Mouse (Mus musculus): Measurements from ENCODE around the gene Mtmr11. TPM values are rescaled to one million over a fixed set of nuclear protein-coding genes. Genes with fewer than 3 reads are reported as not detected.

Gene Mtmr11
- polyA plus RNA-seq, 1 experiment from 2014 or later: 20.8 TPM

- H3K27me3 ChIP-seq: no peaks in the 10 kb centered on the region; the same call in 1 of the 2 replicates
- H3K27ac ChIP-seq: no peak overlapping the region
- WGBS: 85% methylated on average over 8 of the region's 8 CpGs
- H3K4me2 ChIP-seq (replicated peaks): no peak overlapping the region
- no peak overlapping the region for H3K9ac ChIP-seq
- H3K4me3 ChIP-seq: no peak overlapping the region
- no peaks in the 10 kb centered on the region for H3K9me3 ChIP-seq (replicated peaks)
- H3K36me3 ChIP-seq: peaks cover 56% of the 10 kb centered on the region
- ATAC-seq (ENCODE audit: low FRiP score): no peak
- peaks cover 3% of the 10 kb centered on the region for H3K4me1 ChIP-seq
These were observed 6.3 kb upstream of the Mtmr11 start for GRCm38 (mm10) chr3:96155501-96155900.

GRCm38 (mm10) chr3:96159820-96160219 lies 2.0 kb upstream of the Mtmr11 start:
- H3K27ac ChIP-seq: no peak overlapping the region
- H3K9me3 ChIP-seq (replicated peaks): no peaks in the 10 kb centered on the region
- H3K4me2 ChIP-seq (replicated peaks): no peak overlapping the region
- ATAC-seq (ENCODE audit: low FRiP score): no peak
- H3K9ac ChIP-seq: no peak overlapping the region
- peaks cover 13% of the 10 kb centered on the region for H3K36me3 ChIP-seq
- no peaks in the 10 kb centered on the region; the same call in 1 of the 2 replicates for H3K27me3 ChIP-seq
- H3K4me3 ChIP-seq: no peak overlapping the region
- WGBS: 74% methylated on average over 4 of the region's 4 CpGs
- peaks cover 25% of the 10 kb centered on the region for H3K4me1 ChIP-seq

- 66% methylated on average over 4 of the region's 4 CpGs for WGBS
- H3K27me3 ChIP-seq: no peaks in the 10 kb centered on the region; the same call in 1 of the 2 replicates
- H3K4me2 ChIP-seq (replicated peaks): peak overlapping the region; percentile 79; the same call in 1 of the 2 replicates
- ATAC-seq (ENCODE audit: low FRiP score): peak; percentile 32
- no peak overlapping the region for H3K4me3 ChIP-seq
- H3K27ac ChIP-seq: peak overlapping the region; percentile 30; the same call in 1 of the 2 replicates
- peaks cover 8% of the 10 kb centered on the region for H3K36me3 ChIP-seq
- no peak overlapping the region for H3K9ac ChIP-seq
- no peaks in the 10 kb centered on the region for H3K9me3 ChIP-seq (replicated peaks)
- peaks cover 25% of the 10 kb centered on the region for H3K4me1 ChIP-seq
These were observed 1.5 kb upstream of the Mtmr11 start for GRCm38 (mm10) chr3:96160222-96160802.

- H3K4me3 ChIP-seq: peak overlapping the region; percentile 37
- H3K36me3 ChIP-seq: peaks cover 2% of the 10 kb centered on the region; the same call in 1 of the 2 replicates
- H3K4me1 ChIP-seq: peaks cover 25% of the 10 kb centered on the region
- H3K9ac ChIP-seq: peak overlapping the region; percentile 59
- H3K27ac ChIP-seq: peak overlapping the region; percentile 55; the same call in 1 of the 2 replicates
- H3K27me3 ChIP-seq: no peaks in the 10 kb centered on the region; the same call in 1 of the 2 replicates
- ATAC-seq (ENCODE audit: low FRiP score): peak; percentile 66
- no peaks in the 10 kb centered on the region for H3K9me3 ChIP-seq (replicated peaks)
- WGBS: 2% methylated on average over 12 of the region's 12 CpGs
- H3K4me2 ChIP-seq (replicated peaks): peak overlapping the region; percentile 79
These were observed 844 bp upstream of the Mtmr11 start for GRCm38 (mm10) chr3:96160803-96161516.

- Histone ChIP-seq H3K4me1 (peaks cover 25% of the 10 kb centered on the region), H3K9ac (no peak overlapping the region), H3K27ac (no peak overlapping the region), H3K9me3 (replicated peaks) (no peaks in the 10 kb centered on the region), H3K36me3 (no peaks in the 10 kb centered on the region), H3K27me3 (no peaks in the 10 kb centered on the region; the same call in 1 of the 2 replicates), H3K4me3 (no peak overlapping the region), H3K4me2 (replicated peaks) (no peak overlapping the region; the same call in 1 of the 2 replicates)
- ATAC-seq (ENCODE audit: low FRiP score): no peak
- WGBS: 90% methylated on average over 6 of the region's 6 CpGs
These were observed 1.2 kb downstream of the Mtmr11 start for GRCm38 (mm10) chr3:96163040-96163439.

- Histone ChIP-seq H3K36me3 (no peaks in the 10 kb centered on the region), H3K4me2 (replicated peaks) (no peak overlapping the region), H3K9me3 (replicated peaks) (no peaks in the 10 kb centered on the region), H3K27ac (no peak overlapping the region), H3K27me3 (no peaks in the 10 kb centered on the region), H3K9ac (no peak overlapping the region), H3K4me1 (peaks cover 25% of the 10 kb centered on the region), H3K4me3 (no peak overlapping the region)
- WGBS: 68% methylated on average over 12 of the region's 12 CpGs
- ATAC-seq (ENCODE audit: low FRiP score): no peak
These were observed 6.8 kb downstream of the Mtmr11 start for GRCm38 (mm10) chr3:96168466-96169158.

GRCm38 (mm10) chr3:96170276-96170675 lies 8.5 kb downstream of the Mtmr11 start:
- Histone ChIP-seq H3K9me3 (replicated peaks) (no peaks in the 10 kb centered on the region), H3K27me3 (no peaks in the 10 kb centered on the region), H3K36me3 (peaks cover 15% of the 10 kb centered on the region), H3K27ac (no peak overlapping the region), H3K4me2 (replicated peaks) (no peak overlapping the region), H3K9ac (0 out of 2 replicates have a peak overlapping the region, but pooled peaks have one; percentile 2), H3K4me3 (no peak overlapping the region), H3K4me1 (peaks cover 35% of the 10 kb centered on the region)
- WGBS: 85% methylated on average over 4 of the region's 4 CpGs
- ATAC-seq (ENCODE audit: low FRiP score): no peak

- peak overlapping the region; percentile 90; the same call in 1 of the 2 replicates for H3K9ac ChIP-seq
- H3K36me3 ChIP-seq: peaks cover 21% of the 10 kb centered on the region
- no peaks in the 10 kb centered on the region for H3K27me3 ChIP-seq
- H3K9me3 ChIP-seq (replicated peaks): no peaks in the 10 kb centered on the region
- 72% methylated on average over 10 of the region's 10 CpGs for whole genome bisulfite sequencing
- peak overlapping the region; percentile 90 for H3K4me3 ChIP-seq
- peaks cover 35% of the 10 kb centered on the region for H3K4me1 ChIP-seq
- peak overlapping the region; percentile 97 for H3K4me2 ChIP-seq (replicated peaks)
- no peak for ATAC-seq (ENCODE audit: low FRiP score)
- peak overlapping the region; percentile 99 for H3K27ac ChIP-seq
These were observed 9.3 kb downstream of the Mtmr11 start for GRCm38 (mm10) chr3:96170976-96171545.

- Histone ChIP-seq H3K9ac (peak overlapping the region; percentile 90), H3K4me3 (peak overlapping the region; percentile 90), H3K4me1 (peaks cover 35% of the 10 kb centered on the region), H3K4me2 (replicated peaks) (peak overlapping the region; percentile 97), H3K36me3 (peaks cover 27% of the 10 kb centered on the region), H3K27ac (peak overlapping the region; percentile 99), H3K9me3 (replicated peaks) (no peaks in the 10 kb centered on the region), H3K27me3 (no peaks in the 10 kb centered on the region)
- WGBS: 25% methylated on average over 18 of the region's 18 CpGs
- no peak for ATAC-seq (ENCODE audit: low FRiP score)
These were observed 9.9 kb downstream of the Mtmr11 start for GRCm38 (mm10) chr3:96171583-96172196.

- Histone ChIP-seq H3K9me3 (replicated peaks) (no peaks in the 10 kb centered on the region), H3K27ac (peak within 1 kb of the TSS; percentile 99), H3K4me1 (peaks cover 35% of the 10 kb centered on the region), H3K27me3 (no peaks in the 10 kb centered on the region), H3K36me3 (peaks cover 33% of the 10 kb centered on the region), H3K9ac (peak within 1 kb of the TSS; percentile 90), H3K4me2 (replicated peaks) (peak within 1 kb of the TSS; percentile 97), H3K4me3 (peak within 1 kb of the TSS; percentile 90)
- peak; percentile 93 for ATAC-seq (ENCODE audit: low FRiP score)
- 1% methylated on average over 58 of the region's 58 CpGs for WGBS
These were observed 10.7 kb downstream of the Mtmr11 start, which contains the start of gene Sf3b4 for GRCm38 (mm10) chr3:96172197-96173178. Gene Sf3b4 (plus strand): TSS chr3:96172332.

GRCm38 (mm10) chr3:96173185-96173584 lies 11.4 kb downstream of the Mtmr11 start:
- no peaks in the 10 kb centered on the region for H3K27me3 ChIP-seq
- H3K27ac ChIP-seq: no peak overlapping the region

More at GRCm38 (mm10) chr3:96173185-96173584, 11.4 kb downstream of the Mtmr11 start:
- no peak for ATAC-seq (ENCODE audit: low FRiP score)
- H3K9ac ChIP-seq: peak overlapping the region; percentile 90
- peak overlapping the region; percentile 97 for H3K4me2 ChIP-seq (replicated peaks)
- H3K36me3 ChIP-seq: peaks cover 40% of the 10 kb centered on the region
- WGBS: 44% methylated on average over 7 of the region's 7 CpGs
- peaks cover 35% of the 10 kb centered on the region for H3K4me1 ChIP-seq
- H3K4me3 ChIP-seq: peak overlapping the region; percentile 90
- H3K9me3 ChIP-seq (replicated peaks): no peaks in the 10 kb centered on the region
